Mouse (Mus musculus) right cerebral cortex, adult 18-20 months (tissue): ENCODE measurements at regions not wholly inside any gene's neighbourhood (a gene's known extent, or its start where the extent isn't known, plus 50 kb on each side); places are given as distances from the start of the nearest gene placed in this dataset.

Experiments
- DNase-seq: peaks from one replicate; pipeline ENCODE4 v3.0.0; 2022; ENCODE audit warnings: mixed read lengths

GRCm38 (mm10) chr4:66622650-66623394, 204.6 kb upstream of the Tlr4 start:
- no peak for DNase-seq

DNA sequence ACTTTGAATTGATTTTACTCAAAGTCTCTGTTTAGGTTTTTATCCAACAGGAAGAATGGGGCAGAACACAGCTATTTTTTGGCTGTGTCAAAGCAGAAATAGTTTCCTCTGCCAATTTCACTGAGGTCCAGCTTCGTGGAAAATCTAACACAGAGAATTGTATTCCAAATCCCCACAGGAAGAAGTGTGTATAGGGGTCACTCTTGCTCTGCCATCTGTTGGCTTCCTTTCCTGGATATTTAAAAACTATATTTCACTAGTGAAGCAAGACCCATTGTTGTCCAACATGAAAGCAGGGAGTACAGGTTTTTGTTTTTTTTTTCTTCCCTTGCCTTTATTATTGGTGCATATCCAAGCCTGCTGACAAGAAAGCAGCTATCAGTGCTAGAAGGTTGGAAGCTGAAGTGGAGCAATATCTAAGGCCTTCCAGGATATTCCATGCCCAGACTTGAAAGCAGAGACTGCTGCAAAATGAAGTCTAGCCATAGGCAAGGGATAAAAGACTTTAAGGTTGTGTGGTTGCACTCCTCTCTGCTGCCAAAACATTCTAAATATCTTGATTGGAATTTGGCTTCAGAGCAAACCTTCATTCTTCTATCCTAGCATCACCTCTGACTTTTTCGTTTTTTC, 208.5 kb upstream of the Tlr4 start:
- no peak for DNase-seq

DNA sequence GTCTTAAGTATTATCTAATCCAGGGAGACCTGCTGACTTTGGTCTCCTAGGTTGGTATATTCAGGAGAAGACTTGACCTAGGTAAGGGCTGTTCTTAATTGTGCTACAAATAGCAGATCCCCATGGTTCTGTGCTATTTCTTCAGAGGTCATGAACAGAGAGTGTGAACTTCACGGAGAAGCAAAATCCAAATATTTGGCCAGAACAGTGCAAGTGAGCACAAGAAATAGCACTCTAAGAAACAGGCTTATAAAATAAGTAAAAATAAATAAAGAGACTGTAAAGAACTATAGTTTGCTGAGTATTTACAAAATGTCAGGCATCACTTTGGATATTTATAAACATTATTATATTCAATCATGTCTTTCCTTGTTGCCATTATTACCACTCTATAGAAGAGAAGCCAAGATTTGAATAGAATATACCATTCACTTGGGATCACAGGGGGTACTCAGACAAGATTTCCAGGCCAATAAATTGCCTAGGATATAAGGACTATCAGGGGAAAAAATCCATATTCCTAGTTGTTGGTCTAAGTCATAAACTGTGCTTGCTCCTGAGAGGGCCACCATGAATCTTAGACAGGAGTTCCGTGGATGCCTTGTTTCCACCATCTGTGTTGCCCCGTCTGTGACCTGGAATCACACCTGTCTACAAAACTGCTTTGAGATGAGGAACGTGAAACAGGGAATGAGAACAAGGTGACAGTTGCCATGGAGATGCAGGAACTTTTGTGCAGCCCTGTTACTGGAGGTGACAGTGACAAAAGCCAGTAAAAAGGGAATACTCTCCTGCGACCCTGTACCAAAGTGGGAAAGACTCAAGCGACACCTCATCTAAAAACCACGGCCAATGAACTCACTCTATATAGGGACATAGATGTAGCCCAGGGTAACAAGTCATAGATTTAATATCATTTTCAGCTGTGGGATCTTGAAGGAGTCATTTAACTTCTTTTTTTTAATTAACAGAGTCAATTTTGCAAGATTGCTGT, 209.3 kb upstream of the Tlr4 start:
- no peak for DNase-seq

GRCm38 (mm10) chr4:66617101-66617500, 210.3 kb upstream of the Tlr4 start:
- DNase-seq: no peak

GRCm38 (mm10) chr4:66604849-66605248, 200.4 kb upstream of the Astn2 start:
- DNase-seq: no peak

DNA sequence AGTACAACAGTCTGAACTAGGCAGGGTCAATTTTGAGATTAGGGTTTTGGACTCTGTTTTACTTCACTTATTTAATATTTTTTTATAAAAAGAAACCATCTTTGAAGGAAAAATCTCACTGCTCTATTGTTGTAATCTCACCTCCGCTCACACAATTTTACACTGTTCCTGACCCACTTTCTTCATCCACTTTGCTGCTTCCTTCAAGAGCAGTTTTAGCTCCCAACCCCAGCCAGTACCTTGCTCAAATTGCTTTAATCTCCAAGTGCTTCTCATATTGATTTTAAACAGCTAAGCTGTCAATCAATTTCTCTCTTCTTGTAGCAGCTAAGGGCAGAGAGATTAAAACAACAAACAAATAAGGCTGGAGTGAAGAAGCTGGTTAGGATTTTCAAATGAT, 194.3 kb upstream of the Astn2 start:
- no peak for DNase-seq

- no peak for DNase-seq
These were observed 182.2 kb upstream of the Astn2 start for GRCm38 (mm10) chr4:66586647-66587046.

DNA sequence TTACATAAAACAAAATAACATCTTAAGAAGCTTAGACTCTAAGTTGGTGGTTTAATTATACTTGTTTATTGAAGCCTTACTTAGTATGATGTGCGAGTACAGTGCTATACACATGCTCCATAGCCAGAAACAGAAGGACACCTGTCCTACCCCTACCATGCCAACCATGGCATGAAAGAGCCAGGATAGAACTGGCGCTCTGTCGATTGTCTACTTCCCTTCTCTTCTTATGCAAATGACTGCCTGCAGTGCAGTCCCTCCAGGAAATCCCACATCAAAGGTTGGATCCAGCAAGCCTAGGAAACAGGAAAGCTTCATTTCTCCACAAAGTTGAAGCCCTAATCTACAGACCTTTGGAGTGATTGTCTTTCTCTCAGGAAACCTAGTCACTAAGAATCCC, 181.8 kb upstream of the Astn2 start:
- DNase-seq: no peak

GRCm38 (mm10) chr4:66556936-66557335, 152.5 kb upstream of the Astn2 start:
- no peak for DNase-seq

DNA sequence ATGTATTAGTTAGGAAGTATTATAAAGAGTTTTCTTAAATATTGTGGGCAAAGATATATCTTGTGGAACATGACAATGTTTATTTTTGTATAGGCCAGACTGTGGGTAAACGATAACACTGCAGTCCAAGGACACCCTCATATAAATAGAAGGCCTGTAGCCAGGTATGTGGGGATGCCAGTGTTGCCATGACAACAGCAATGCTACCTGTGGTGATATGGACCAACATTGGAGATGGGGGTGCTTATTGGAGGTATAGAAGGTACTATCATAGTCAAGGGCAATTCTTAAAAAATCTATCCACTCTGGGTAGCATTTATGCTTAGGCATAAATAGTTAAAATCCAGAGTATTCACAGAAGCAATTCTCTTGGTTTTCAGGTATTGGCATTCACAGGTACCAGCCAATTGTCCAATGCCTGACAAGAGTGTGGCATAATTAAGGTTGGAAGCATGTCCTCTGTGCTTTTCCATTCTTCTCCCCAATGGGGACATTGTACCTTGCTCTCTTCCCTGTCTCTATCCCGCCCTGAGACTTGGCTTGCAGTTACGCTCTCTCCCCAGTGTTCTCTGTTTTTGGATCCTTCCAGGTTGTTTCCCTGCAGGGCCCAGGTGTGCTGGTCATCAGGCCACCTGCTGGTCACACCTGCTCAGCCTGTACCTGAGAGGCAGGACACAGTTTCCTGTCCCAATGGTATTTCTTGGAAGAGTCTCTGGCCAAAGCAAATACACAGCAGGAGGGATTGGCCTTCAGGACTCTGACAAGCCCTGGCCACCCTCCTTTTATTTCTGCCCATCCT, 146.1 kb upstream of the Astn2 start:
- DNase-seq: no peak

- no peak for DNase-seq
These were observed 138.5 kb upstream of the Astn2 start for GRCm38 (mm10) chr4:66542833-66543436.

DNA sequence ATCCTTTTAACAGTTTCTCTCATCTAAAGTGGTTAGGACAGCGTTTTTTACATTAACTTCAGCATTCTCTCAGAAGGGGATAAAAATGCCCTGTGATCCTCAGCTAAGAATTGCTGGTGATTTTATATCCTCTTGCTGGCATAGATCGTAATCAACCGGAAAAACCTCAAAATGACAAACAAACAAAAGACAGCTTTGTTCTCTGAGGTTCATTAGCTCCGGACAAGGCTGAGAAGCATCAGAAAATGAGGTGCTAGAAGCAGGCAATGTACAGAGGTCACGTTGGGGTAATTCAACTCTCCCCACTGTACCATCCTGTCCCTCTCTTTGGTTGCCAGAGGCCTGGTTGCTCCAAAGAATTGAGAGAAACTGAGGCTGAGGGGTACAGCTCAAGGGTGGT, 120.0 kb upstream of the Astn2 start:
- no peak for DNase-seq

GRCm38 (mm10) chr4:66523886-66524245, 119.5 kb upstream of the Astn2 start:
- no peak for DNase-seq

- peak; percentile 16 for DNase-seq
These were observed 119.0 kb upstream of the Astn2 start for GRCm38 (mm10) chr4:66523238-66523885.

GRCm38 (mm10) chr4:66522097-66522809, 117.8 kb upstream of the Astn2 start:
- DNase-seq: no peak

- peak; percentile 23 for DNase-seq
These were observed 116.4 kb upstream of the Astn2 start for GRCm38 (mm10) chr4:66520796-66521195.

DNA sequence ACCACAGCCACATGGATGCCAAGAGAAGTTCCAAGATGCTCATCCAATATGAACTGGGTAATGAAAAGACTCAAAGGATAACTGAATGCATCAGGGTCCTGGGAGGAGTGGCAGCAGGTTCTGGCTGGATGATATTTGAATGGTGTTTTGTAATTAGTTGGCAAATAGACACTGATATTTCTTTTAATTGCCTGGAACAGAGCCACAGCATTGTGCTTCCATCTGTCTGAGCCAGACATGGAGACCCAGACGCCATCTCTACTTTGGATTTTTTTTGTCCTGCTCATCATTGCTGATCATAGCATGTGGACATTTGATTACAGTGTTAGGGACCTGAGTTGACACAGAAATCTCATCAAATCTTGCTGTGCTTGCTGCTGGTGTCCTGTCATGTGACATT, 111.4 kb upstream of the Astn2 start:
- DNase-seq: no peak

GRCm38 (mm10) chr4:66483496-66483895, 79.1 kb upstream of the Astn2 start:
- no peak for DNase-seq

GRCm38 (mm10) chr4:66482495-66483291, 78.3 kb upstream of the Astn2 start:
- peak; percentile 63 for DNase-seq

GRCm38 (mm10) chr4:66478601-66479217, 74.3 kb upstream of the Astn2 start:
- no peak for DNase-seq
